Mouse (Mus musculus) ovary, postnatal 10 days (tissue): ENCODE results near the gene Olfr720.

Experiments
- DNase-seq: peaks from one replicate; pipeline ENCODE4 v3.0.0; 2022; ENCODE audit warnings: low spot score

Gene Olfr720

DNA sequence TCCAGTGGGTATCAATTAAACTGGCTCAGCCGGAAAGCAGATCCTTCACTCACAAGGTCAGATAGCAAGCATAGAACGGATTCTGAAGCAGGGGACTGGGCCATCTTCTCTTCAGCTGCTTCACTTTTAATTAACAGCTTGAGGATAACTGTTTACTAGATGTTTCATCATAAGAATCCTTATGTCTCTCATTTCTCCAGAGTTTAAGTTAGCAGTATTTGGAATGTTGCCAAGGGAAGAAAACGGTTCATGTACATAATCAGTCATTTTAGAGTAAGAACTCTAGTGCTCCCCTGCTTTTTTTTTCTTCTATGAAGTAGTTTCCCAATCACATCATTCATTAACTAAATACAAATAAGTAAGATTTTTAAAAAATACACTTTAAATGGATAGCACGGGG lies at the start of gene Olfr720:
Olfr720 (minus strand) TSS at position 101 of the 400 bp plus-strand sequence.
- DNase-seq: no peak
